Mouse (Mus musculus): ENCODE measurements at regions not wholly inside any gene's neighbourhood (a gene's known extent, or its start where the extent isn't known, plus 50 kb on each side); places are given as distances from the start of the nearest gene placed in this dataset.
A peak's percentile ranks its signal among the peaks of the same experiment; 100 is the strongest.

GRCm38 (mm10) chr8:101950599-101950998 lies 834.8 kb downstream of the Cdh11 start:
- H3K4me2 ChIP-seq (ENCODE audit: low read depth, low read length), result no peak overlapping the region
- H3K9me3 ChIP-seq (ENCODE audit: control insufficient read depth, low read length), result no peaks in the 10 kb centered on the region
- H3K36me3 ChIP-seq (ENCODE audit: control insufficient read depth, insufficient read depth, low read length), result no peaks in the 10 kb centered on the region
- H3K27me3 ChIP-seq (replicated peaks; ENCODE audit: control insufficient read depth, insufficient read depth, low read length), result no peaks in the 10 kb centered on the region
- no peaks in the 10 kb centered on the region for H3K4me1 ChIP-seq (ENCODE audit: control insufficient read depth, insufficient read depth, low read length)
- no peak overlapping the region for H3K27ac ChIP-seq (replicated peaks; ENCODE audit: low read depth, low read length)
- peak; percentile 2 for DNase-seq (ENCODE audit: low spot score)
- H3K9ac ChIP-seq (ENCODE audit: low read depth, low read length), result no peak overlapping the region
- ATAC-seq (ENCODE audit: low read depth), result no peak
- no peak overlapping the region for H3K4me3 ChIP-seq (ENCODE audit: low read depth, low read length)
- 50% methylated on average over 2 of the region's 2 CpGs for WGBS

DNA sequence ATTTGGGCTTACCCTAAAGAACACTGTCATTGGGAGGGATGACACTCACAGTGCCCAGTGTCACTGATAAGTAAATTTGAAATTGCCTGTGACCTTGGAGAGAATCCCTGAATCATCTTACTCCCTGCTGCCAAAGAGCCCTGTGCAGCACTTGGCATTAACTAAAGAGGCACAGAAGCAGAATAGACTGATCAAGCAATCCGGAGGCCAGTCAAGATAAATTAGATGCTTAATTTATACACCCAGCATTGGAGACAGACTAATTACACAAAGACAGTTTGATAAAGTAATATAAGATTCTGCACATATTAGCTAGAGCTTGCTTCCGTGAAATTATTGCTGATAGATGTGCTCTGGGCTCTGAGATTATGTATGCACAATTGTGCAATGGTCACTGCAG lies 847.6 kb downstream of the Cdh11 start:
- Histone ChIP-seq H3K4me1 (ENCODE audit: control insufficient read depth, insufficient read depth, low read length) (no peaks in the 10 kb centered on the region), H3K4me2 (ENCODE audit: low read depth, low read length) (no peak overlapping the region), H3K9ac (ENCODE audit: low read depth, low read length) (no peak overlapping the region), H3K27me3 (replicated peaks; ENCODE audit: control insufficient read depth, insufficient read depth, low read length) (no peaks in the 10 kb centered on the region), H3K4me3 (ENCODE audit: low read depth, low read length) (no peak overlapping the region), H3K36me3 (ENCODE audit: control insufficient read depth, insufficient read depth, low read length) (no peaks in the 10 kb centered on the region), H3K27ac (replicated peaks; ENCODE audit: low read depth, low read length) (no peak overlapping the region), H3K9me3 (ENCODE audit: control insufficient read depth, low read length) (no peaks in the 10 kb centered on the region)
- WGBS, result 71% methylated on average over 2 of the region's 2 CpGs
- no peak for DNase-seq (ENCODE audit: low spot score)
- no peak for ATAC-seq (ENCODE audit: low read depth)

- 91% methylated on average over 1 of the region's 1 CpGs for WGBS
- no peak overlapping the region for H3K4me3 ChIP-seq (ENCODE audit: low read depth, low read length)
- no peak overlapping the region for H3K4me2 ChIP-seq (ENCODE audit: low read depth, low read length)
- ATAC-seq (ENCODE audit: low read depth), result no peak
- H3K36me3 ChIP-seq (ENCODE audit: control insufficient read depth, insufficient read depth, low read length), result no peaks in the 10 kb centered on the region
- no peaks in the 10 kb centered on the region for H3K27me3 ChIP-seq (replicated peaks; ENCODE audit: control insufficient read depth, insufficient read depth, low read length)
- H3K9me3 ChIP-seq (ENCODE audit: control insufficient read depth, low read length), result no peaks in the 10 kb centered on the region
- DNase-seq (ENCODE audit: low spot score), result no peak
- H3K4me1 ChIP-seq (ENCODE audit: control insufficient read depth, insufficient read depth, low read length), result no peaks in the 10 kb centered on the region
- no peak overlapping the region for H3K27ac ChIP-seq (replicated peaks; ENCODE audit: low read depth, low read length)
- no peak overlapping the region for H3K9ac ChIP-seq (ENCODE audit: low read depth, low read length)
Measured at GRCm38 (mm10) chr8:101913665-101914064, 871.8 kb downstream of the Cdh11 start.
